Mouse (Mus musculus): ENCODE results near the gene Scube1. TPM values are rescaled to one million over a fixed set of nuclear protein-coding genes. Genes with fewer than 3 reads are reported as not detected.
A peak's percentile ranks its signal among the peaks of the same experiment; 100 is the strongest.

Scube1 gene
- polyA plus RNA-seq, 2 experiments, result 13.9 to 31.2 TPM

DNA sequence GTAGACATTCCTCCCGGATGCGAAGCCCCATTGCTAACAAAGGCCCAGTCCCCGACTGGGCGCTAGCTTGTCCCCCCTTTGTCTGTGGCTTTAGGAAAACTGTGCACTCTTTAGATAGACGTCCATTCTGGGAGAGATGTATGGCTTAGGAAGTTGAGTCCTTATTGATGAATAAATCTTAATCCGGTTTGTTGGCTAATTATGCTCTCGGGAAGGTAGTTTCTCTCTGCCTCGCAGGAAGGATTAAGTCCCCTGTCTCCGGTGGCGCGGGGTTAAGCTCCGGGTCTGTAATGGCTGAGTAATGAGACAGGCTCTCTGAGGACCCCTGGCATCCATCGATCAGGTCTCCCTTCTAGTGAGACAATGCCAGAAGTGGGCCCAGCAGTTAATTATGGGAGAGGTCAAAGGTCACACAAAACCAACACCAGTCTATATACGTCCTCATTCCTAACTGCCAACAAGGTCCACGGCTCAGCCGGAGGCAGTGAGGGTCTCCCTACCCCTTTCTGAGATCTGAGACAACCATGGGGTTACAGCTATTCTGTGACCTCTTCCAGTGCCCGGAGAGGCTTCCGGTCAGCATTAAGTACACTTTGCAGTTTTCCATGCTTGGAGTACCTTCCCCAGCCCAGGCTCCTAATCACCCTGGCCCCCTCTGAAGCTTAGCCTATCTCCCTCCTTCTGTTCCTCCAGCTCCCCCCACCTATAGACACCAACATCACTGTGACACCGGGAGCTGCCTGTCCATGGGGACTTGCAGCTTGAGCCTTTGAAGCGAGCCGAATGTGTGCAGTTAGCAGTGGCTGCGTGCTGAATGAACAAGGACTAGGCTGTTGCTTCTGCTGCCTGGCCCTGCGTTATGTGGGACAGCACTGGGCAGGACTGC lies 14.7 kb downstream of the Scube1 start:
- no peak for DNase-seq (ENCODE audit: low spot score)
- Histone ChIP-seq H3K4me3 (replicated peaks; ENCODE audit: low read length) (no peak overlapping the region), H3K36me3 (ENCODE audit: control insufficient read depth, insufficient read depth, low read length) (no peaks in the 10 kb centered on the region), H3K9ac (ENCODE audit: low read depth, low read length, severe bottlenecking) (no peak overlapping the region), H3K27ac (replicated peaks; ENCODE audit: low read depth, low read length) (no peak overlapping the region), H3K27me3 (ENCODE audit: control insufficient read depth, insufficient read depth, low read length) (no peaks in the 10 kb centered on the region), H3K9me3 (ENCODE audit: control insufficient read depth, low read length) (no peaks in the 10 kb centered on the region), H3K4me1 (ENCODE audit: control insufficient read depth, insufficient read depth, low read length) (peaks cover 19% of the 10 kb centered on the region), H3K4me2 (replicated peaks; ENCODE audit: low read depth, low read length, severe bottlenecking) (no peak overlapping the region)
- no peak for TF ChIP-seq POLR2A (IDR thresholded peaks at IDR 0.05; ENCODE audit: borderline replicate concordance, extremely low read depth, insufficient read depth, insufficient read length)
- WGBS, result 32% methylated on average over 23 of the region's 23 CpGs
- no peak; the same call in 1 of the 2 replicates for ATAC-seq (ENCODE audit: low FRiP score, low read depth)

DNA sequence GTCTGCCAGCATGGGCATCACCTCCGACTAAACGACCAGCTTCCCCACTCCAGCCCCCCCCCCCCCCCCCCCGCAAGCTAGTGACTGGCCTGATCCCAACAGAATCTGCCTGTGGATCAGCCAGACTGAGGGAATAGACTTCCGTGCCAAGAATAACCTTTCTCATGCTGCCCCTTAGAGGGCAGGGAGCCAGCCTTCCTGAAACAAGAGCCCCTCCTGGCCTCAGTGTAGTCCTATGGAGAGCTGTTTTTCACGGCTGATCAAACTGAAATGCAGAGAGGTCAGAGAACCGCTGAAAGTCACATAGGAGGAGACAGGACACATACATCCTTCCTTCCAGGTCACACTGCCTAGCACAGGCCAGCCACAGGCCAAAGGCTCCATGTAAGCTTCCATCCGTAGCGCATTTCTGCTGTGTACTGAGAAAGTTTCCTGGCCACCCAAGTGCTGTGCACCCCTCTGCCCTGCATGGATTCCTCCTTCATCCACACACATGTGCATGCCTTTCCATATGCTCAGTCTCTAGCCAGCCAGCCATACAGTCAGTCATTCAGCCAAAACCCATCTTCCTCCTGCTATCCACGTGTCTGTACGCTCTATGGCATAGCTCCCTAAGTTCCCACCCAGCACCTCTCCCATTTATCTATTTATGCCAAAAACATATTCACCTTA lies 18.2 kb downstream of the Scube1 start:
- H3K27ac ChIP-seq (replicated peaks; ENCODE audit: low read depth, low read length), result no peak overlapping the region

DNA sequence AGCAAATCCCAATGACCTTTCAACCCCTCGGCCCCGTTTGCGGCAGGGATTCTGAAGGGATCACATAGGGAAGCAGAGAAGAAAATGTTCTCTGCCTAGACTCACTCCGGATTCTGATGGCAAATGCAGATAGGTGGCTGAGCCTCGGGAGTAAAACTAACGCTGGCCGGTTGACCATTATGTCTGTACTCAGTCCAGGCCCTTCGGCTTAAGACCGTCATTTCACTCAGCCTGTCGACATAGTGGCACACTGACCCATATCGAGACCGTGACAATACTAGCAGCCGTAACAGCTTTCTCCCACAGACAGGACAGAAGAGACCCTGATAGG lies 24.3 kb downstream of the Scube1 start:
- no peaks in the 10 kb centered on the region for H3K9me3 ChIP-seq (ENCODE audit: control insufficient read depth, low read length)
- no peaks in the 10 kb centered on the region for H3K27me3 ChIP-seq (ENCODE audit: control insufficient read depth, insufficient read depth, low read length)
- no peak overlapping the region for H3K27ac ChIP-seq (replicated peaks; ENCODE audit: low read depth, low read length)
- no peak overlapping the region for H3K4me3 ChIP-seq (replicated peaks; ENCODE audit: low read length)
- H3K4me2 ChIP-seq (replicated peaks; ENCODE audit: low read depth, low read length, severe bottlenecking), result no peak overlapping the region
- H3K4me1 ChIP-seq (ENCODE audit: control insufficient read depth, insufficient read depth, low read length), result peaks cover 50% of the 10 kb centered on the region
- no peak overlapping the region for H3K9ac ChIP-seq (ENCODE audit: low read depth, low read length, severe bottlenecking)
- H3K36me3 ChIP-seq (ENCODE audit: control insufficient read depth, insufficient read depth, low read length), result peaks cover 3% of the 10 kb centered on the region; the same call in 1 of the 2 replicates
- 40% methylated on average over 13 of the region's 13 CpGs for WGBS
- ATAC-seq (ENCODE audit: low FRiP score, low read depth) (no peak), DNase-seq (ENCODE audit: low spot score) (no peak)
- no peak for TF ChIP-seq POLR2A (IDR thresholded peaks at IDR 0.05; ENCODE audit: borderline replicate concordance, extremely low read depth, insufficient read depth, insufficient read length)

More for the DNA sequence above, 18.2 kb downstream of the Scube1 start:
- DNase-seq (ENCODE audit: low spot score) (peak; percentile 81), ATAC-seq (ENCODE audit: low FRiP score, low read depth) (peak; percentile 62)
- Histone ChIP-seq H3K36me3 (ENCODE audit: control insufficient read depth, insufficient read depth, low read length) (peaks cover 3% of the 10 kb centered on the region; the same call in 1 of the 2 replicates), H3K27me3 (ENCODE audit: control insufficient read depth, insufficient read depth, low read length) (no peaks in the 10 kb centered on the region), H3K4me2 (replicated peaks; ENCODE audit: low read depth, low read length, severe bottlenecking) (peak overlapping the region; percentile 24; the same call in 1 of the 2 replicates), H3K9me3 (ENCODE audit: control insufficient read depth, low read length) (no peaks in the 10 kb centered on the region), H3K9ac (ENCODE audit: low read depth, low read length, severe bottlenecking) (no peak overlapping the region; the same call in 1 of the 2 replicates), H3K4me3 (replicated peaks; ENCODE audit: low read length) (no peak overlapping the region), H3K4me1 (ENCODE audit: control insufficient read depth, insufficient read depth, low read length) (peaks cover 19% of the 10 kb centered on the region)
- no peak for TF ChIP-seq POLR2A (IDR thresholded peaks at IDR 0.05; ENCODE audit: borderline replicate concordance, extremely low read depth, insufficient read depth, insufficient read length)
- WGBS, result 36% methylated on average over 9 of the region's 10 CpGs

DNA sequence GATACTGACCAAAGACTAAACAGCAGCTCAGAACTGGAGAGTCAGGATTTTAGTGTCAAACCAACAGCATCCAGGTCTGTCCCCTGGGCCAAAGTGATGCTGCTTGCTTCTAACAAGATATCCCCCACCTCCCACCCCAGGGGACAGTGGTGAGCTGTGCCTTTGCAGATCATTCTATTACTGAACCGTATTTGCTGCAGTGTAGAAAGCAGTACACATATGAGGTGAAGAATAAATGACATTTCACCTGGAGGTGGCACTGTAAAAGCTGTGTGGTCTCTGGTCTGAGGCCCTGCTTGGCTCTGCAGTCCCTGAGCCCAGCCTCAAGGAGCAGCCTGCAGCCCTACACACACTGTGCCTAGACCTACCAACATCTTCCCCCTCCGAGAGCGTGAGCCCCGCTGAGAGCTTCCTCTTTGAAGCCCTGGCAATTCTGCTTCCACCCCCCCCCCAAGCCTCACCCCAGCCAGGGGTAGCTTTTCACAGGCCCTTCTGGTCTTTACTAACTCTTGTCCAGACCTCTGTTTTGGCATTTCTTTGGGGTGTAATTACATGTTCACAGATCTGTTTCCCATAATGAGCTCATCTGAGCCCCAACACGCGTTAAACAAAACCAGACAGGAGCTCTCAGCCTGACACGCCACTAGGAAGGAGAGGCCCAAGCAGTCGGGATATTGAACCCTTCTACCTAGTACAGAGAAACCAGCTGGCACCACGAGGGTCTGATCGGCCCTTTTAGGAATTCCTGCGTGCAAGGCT lies 24.8 kb downstream of the Scube1 start:
- Histone ChIP-seq H3K9ac (ENCODE audit: low read depth, low read length, severe bottlenecking) (no peak overlapping the region), H3K27ac (replicated peaks; ENCODE audit: low read depth, low read length) (no peak overlapping the region), H3K4me1 (ENCODE audit: control insufficient read depth, insufficient read depth, low read length) (peaks cover 55% of the 10 kb centered on the region), H3K4me2 (replicated peaks; ENCODE audit: low read depth, low read length, severe bottlenecking) (no peak overlapping the region), H3K9me3 (ENCODE audit: control insufficient read depth, low read length) (no peaks in the 10 kb centered on the region), H3K36me3 (ENCODE audit: control insufficient read depth, insufficient read depth, low read length) (peaks cover 3% of the 10 kb centered on the region; the same call in 1 of the 2 replicates), H3K27me3 (ENCODE audit: control insufficient read depth, insufficient read depth, low read length) (no peaks in the 10 kb centered on the region), H3K4me3 (replicated peaks; ENCODE audit: low read length) (no peak overlapping the region)
- ATAC-seq (ENCODE audit: low FRiP score, low read depth) (peak; percentile 34; the same call in 1 of the 2 replicates), DNase-seq (ENCODE audit: low spot score) (peak; percentile 61)
- WGBS, result 16% methylated on average over 11 of the region's 11 CpGs
- TF ChIP-seq POLR2A (IDR thresholded peaks at IDR 0.05; ENCODE audit: borderline replicate concordance, extremely low read depth, insufficient read depth, insufficient read length), result no peak

Measured in limb, embryonic 14.5 days (tissue).